Mouse (Mus musculus) megakaryocyte-erythroid progenitor cell, adult 5 weeks (primary cell): ENCODE results near the gene Dleu7. TPM values are rescaled to one million over a fixed set of nuclear protein-coding genes. Genes with fewer than 3 reads are reported as not detected.

Experiments
- polyA plus RNA-seq: library from polyadenylated mRNA; stranded (reverse); fragments of >175 nt; gene quantifications from 2 replicates; pipeline ENCODE4 v1.2.3, GENCODE M21; 2012

The Dleu7 gene
- polyA plus RNA-seq: 0.32 and 0.43 TPM in 2 replicates

DNA sequence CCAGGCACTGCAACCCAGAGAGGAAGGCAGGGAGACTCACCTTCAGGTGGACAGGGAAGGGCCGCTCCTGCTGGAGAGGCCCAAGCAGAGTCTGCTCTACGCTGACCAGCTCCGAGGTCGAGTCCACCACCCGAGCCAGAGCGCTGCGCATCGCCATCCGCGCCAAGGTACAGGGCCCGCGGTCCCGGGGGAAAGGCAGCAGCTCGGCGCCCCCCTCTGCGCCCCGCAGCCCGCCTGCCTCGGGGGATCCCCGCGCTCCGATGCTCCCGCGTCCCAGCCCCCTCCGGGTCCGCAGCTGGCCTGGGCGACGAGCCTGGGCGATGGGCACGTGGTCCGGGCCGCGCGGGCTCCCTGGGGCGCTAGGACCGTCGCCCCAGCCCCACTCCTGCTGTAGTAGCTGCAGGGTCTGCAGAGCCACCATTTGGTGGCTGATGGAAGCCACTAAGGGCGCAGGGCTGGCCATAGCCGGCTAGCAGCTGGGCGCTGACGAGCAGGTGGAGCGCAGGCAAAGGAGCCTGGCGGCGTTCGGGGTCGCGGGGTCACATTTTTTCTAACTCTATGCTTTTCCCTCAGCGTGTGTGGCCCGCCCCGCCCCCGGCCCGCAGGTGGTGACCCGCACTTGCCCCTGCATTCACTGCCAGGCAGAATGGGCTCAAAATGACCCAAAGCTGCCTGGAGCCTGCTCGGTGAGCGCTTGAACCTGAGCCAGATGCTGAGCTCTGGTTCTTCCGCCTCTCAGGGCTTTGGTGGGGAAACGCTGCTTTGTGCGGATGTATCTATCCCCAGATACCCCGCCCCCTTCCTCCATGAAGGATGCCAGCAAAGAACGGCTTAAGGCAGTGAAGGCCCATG, at the start of gene Dleu7, which contains the start of gene Rnaseh2b:
Dleu7 (minus strand) TSS at position 560 of the 852 bp plus-strand sequence.
Rnaseh2b (plus strand) TSS at position 102 of the 852 bp plus-strand sequence.

Other genes with a start within 250 kb of the Dleu7 start
- gene Rnaseh2b, start 458 bp downstream of the Dleu7 start, polyA plus RNA-seq: 18.3 and 18.4 TPM in 2 replicates
- not detected in 2 replicates for gene Gucy1b2, start 163.2 kb upstream of the Dleu7 start, polyA plus RNA-seq